Mouse (Mus musculus) lung, adult 2 months (tissue): ENCODE measurements around the gene Itga2b. TPM values are rescaled to one million over a fixed set of nuclear protein-coding genes. Genes with fewer than 3 reads are reported as not detected.

Source experiments
- DNase-seq: peaks from one replicate; pipeline ENCODE4 v3.0.0; 2022
- H3K4me1 ChIP-seq: fragments of 200-500 bp; 2 replicates; pipeline ENCODE4 v1.6.1; 2011; ENCODE audit warnings: low read length; ENCODE audit not compliant: control insufficient read depth, insufficient read depth
- H3K4me3 ChIP-seq: fragments of 200-500 bp; replicated peaks from 2 replicates; pipeline ENCODE3; 2011; ENCODE audit warnings: low read depth, mild to moderate bottlenecking, control low read depth, low read length; ENCODE audit errors: extremely low read depth
- CTCF ChIP-seq: fragments of 200-500 bp; IDR thresholded peaks from 2 replicates; pipeline ENCODE4 v1.5.1; 2011; ENCODE audit warnings: mild to moderate bottlenecking, low read length, control low read depth; ENCODE audit not compliant: insufficient read depth
- POLR2A ChIP-seq: fragments of 200-500 bp; IDR thresholded peaks from 2 replicates; pipeline ENCODE4 v1.6.1; 2011; ENCODE audit warnings: low read depth, mild to moderate bottlenecking, control low read depth, low read length, borderline replicate concordance; ENCODE audit errors: extremely low read depth
- WGBS: fragments of 180-500 bp; shearing (Covaris S2); methylation state at CpG from one replicate; pipeline ENCODE4 v1.1.7; 2018; 5-methylcytosine and 5-hydroxymethylcytosine counted together
- polyA plus RNA-seq: library from polyadenylated mRNA; depleted of rRNA; stranded (reverse); fragments of >200 nt; gene quantifications from 2 replicates; pipeline ENCODE4 v1.2.3, GENCODE M21; 2012

The Itga2b gene
- polyA plus RNA-seq, 1 experiment, result 14.9 TPM

GRCm38 (mm10) chr11:102481779-102482178 is 11.9 kb upstream of the Itga2b start:
- WGBS, result 92% methylated on average over 10 of the region's 10 CpGs
- no peak for TF ChIP-seq POLR2A
- no peak for TF ChIP-seq CTCF
- DNase-seq, result no peak
- Histone ChIP-seq H3K4me1 (no peaks in the 10 kb centered on the region), H3K4me3 (no peak overlapping the region)

DNA sequence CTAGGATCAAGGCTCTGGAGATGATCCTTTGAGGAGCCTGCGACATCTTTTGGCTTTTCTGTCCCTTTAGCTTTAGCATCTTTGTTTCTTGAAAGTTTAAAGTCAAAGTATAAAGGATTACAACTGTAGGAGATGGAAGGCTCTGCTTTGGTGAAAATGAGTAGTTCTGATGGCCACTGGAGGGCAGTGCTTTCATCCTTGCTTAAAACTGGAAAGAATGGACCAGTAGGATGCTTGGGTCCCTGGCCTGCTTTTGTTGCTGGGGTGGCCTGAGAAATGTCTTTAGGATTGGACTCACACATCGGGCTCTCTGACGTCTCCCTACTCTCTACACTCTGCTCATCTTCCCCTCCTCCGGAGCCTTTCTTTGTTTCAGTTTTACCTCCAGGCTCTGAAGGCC is 11.0 kb upstream of the Itga2b start:
- 93% methylated on average over 4 of the region's 4 CpGs for WGBS
- no peak overlapping the region for H3K4me3 ChIP-seq
- no peak for DNase-seq

GRCm38 (mm10) chr11:102480111-102480510 is 10.2 kb upstream of the Itga2b start:
- DNase-seq, result no peak
- WGBS, result 94% methylated on average over 15 of the region's 15 CpGs
- TF ChIP-seq POLR2A (no peak), CTCF (no peak)
- H3K4me3 ChIP-seq, result no peak overlapping the region
- H3K4me1 ChIP-seq, result no peaks in the 10 kb centered on the region

More for the DNA sequence above, 11.0 kb upstream of the Itga2b start:
- TF ChIP-seq POLR2A (no peak), CTCF (no peak)
- no peaks in the 10 kb centered on the region for H3K4me1 ChIP-seq

DNA sequence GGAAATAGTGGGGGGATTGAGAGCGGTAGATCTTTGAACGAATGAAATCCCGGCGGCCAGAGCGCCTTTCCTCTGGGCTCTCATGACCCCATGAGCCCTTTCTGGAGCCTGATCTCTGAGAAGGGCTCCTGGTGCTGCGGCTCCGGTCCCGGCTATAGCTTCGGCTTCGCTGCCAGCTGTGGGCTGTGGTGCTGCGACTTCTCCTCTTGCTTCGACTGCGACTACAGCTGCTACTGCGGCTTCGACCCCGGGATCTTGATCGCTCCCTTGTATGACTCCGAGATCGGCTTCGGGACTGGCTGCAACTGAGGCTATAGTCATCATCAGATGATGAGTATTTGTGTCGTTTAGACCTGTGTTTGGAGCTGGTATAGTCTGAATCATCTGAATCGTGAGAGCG is 9.7 kb upstream of the Itga2b start:
- Histone ChIP-seq H3K4me3 (no peak overlapping the region), H3K4me1 (no peaks in the 10 kb centered on the region)
- no peak for TF ChIP-seq CTCF
- no peak for TF ChIP-seq POLR2A
- no peak for DNase-seq
- WGBS, result 94% methylated on average over 23 of the region's 23 CpGs

DNA sequence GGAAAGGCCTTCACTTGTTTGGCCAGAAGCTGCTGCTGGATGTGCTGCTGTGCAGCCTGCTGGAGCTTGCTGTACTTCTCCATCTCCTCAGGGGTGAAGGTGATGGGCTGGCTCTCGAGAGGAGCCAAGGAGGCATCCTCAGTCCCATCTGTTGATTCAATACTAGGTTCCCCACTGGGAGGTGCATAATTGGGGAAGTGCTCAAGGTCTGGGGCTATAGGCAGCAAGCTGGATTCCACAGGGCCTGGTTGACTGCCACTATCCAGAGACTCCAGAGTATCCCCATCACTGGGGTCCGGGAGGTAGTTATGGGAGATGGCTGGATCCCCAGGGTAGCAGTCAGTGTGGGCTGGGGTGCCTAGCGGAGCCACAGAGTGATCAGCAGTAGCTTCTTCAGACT is 8.7 kb upstream of the Itga2b start:
- TF ChIP-seq POLR2A (no peak), CTCF (no peak)
- no peaks in the 10 kb centered on the region for H3K4me1 ChIP-seq
- H3K4me3 ChIP-seq, result no peak overlapping the region
- DNase-seq, result no peak
- 85% methylated on average over 3 of the region's 3 CpGs for WGBS

- WGBS, result 89% methylated on average over 3 of the region's 3 CpGs
- DNase-seq, result no peak
- no peaks in the 10 kb centered on the region for H3K4me1 ChIP-seq
- no peak overlapping the region for H3K4me3 ChIP-seq
- no peak for TF ChIP-seq POLR2A
- TF ChIP-seq CTCF, result no peak
Measured at GRCm38 (mm10) chr11:102475027-102475426, 5.1 kb upstream of the Itga2b start.

DNA sequence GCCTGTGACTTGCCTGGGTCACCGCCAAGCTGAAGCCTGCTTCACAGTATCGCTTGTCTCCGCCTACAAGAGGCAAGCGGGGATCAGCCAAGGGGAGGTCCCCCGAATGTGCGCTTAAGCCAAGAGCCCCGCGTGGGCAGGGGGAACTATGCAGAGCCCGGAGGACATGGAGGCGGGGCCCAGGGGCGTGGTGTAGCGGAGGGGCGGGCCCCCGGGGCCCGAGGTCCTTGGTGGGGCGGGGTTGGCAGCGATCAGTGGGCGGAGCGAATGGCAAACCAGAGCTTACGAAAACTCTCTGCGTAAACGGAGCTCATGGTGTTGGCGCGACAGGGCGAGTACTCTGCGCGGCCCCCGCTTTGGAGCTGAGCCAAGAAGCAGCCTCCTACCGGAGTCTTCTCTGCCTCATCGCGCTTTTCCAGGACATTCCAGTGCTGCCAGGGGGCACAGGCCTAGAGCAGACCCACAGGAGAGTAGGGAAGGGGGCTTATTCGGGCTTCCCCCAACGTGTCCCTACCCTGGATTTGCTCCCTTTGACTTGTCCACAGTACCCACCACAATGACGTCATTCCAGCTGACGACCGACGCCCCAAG is 2.8 kb downstream of the Itga2b start:
- WGBS, result under 1% methylated on average over 37 of the region's 37 CpGs
- peak; percentile 41; the same call in 1 of the 2 replicates for TF ChIP-seq POLR2A
- no peak for TF ChIP-seq CTCF
- peak; percentile 98 for DNase-seq
- H3K4me1 ChIP-seq, result peaks cover 4% of the 10 kb centered on the region; the same call in 1 of the 2 replicates
- H3K4me3 ChIP-seq, result peak overlapping the region; percentile 67

GRCm38 (mm10) chr11:102465713-102466436 is 4.0 kb downstream of the Itga2b start:
- TF ChIP-seq CTCF, result no peak
- TF ChIP-seq POLR2A, result no peak
- 22% methylated on average over 26 of the region's 26 CpGs for WGBS
- DNase-seq, result peak; percentile 50
- Histone ChIP-seq H3K4me3 (no peak overlapping the region), H3K4me1 (peaks cover 4% of the 10 kb centered on the region; the same call in 1 of the 2 replicates)

DNA sequence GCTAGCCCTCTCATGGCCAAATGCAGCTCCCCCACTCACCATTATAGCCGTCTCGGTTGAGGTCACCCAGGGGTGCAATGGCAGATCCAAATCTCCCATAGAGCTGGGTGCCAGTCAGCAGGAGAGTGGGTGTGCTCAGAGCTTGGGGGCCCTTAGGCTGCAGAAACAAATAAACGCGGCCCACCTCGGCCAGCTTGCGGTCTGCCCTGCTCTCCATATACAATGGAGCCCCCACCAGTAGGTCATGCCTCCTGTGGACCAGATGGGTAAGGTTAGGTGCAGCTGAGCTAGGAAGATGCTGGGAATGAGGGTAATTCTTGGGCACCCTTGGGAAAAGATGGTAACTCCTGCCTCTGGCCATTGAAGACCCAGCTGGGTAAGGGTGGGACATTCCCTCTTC is 5.0 kb downstream of the Itga2b start:
- H3K4me3 ChIP-seq, result no peak overlapping the region
- 95% methylated on average over 6 of the region's 6 CpGs for WGBS
- peaks cover 4% of the 10 kb centered on the region; the same call in 1 of the 2 replicates for H3K4me1 ChIP-seq
- TF ChIP-seq CTCF (no peak), POLR2A (no peak)
- DNase-seq, result no peak

- Histone ChIP-seq H3K4me1 (no peaks in the 10 kb centered on the region), H3K4me3 (no peak overlapping the region)
- WGBS, result 75% methylated on average over 3 of the region's 3 CpGs
- DNase-seq, result no peak
- no peak for TF ChIP-seq CTCF
- no peak for TF ChIP-seq POLR2A
Measured at GRCm38 (mm10) chr11:102461764-102462163, 8.2 kb downstream of the Itga2b start.

DNA sequence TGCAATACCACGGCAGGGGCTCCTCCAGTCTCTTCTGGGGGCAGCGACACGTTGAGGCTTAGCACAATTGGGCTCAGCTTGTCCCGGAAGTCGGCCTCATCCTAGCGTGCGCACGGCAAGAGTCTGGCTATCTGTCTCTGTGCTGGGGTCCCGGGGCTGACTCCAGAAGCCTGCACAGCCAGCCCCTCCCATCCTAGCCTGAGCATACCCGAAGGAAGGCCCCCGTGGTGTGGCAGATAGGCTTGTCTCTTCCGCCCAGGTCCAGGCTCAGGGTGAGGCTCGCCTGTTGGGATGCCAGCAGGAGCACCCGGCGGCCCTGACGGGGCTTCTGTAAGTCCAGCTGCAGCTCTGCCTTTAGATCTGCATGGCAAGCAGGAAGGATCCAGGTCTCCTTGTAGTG is 9.4 kb downstream of the Itga2b start:
- no peak for TF ChIP-seq CTCF
- TF ChIP-seq POLR2A, result no peak
- Histone ChIP-seq H3K4me3 (no peak overlapping the region), H3K4me1 (peaks cover 4% of the 10 kb centered on the region)
- DNase-seq, result no peak
- 64% methylated on average over 16 of the region's 16 CpGs for WGBS
